Mouse (Mus musculus) lung, adult 2 months (tissue): ENCODE data around the gene Nadk2. TPM values are rescaled to one million over a fixed set of nuclear protein-coding genes. Genes with fewer than 3 reads are reported as not detected.

Experiments used
- DNase-seq: peaks from one replicate; pipeline ENCODE4 v3.0.0; 2022
- H3K4me1 ChIP-seq: fragments of 200-500 bp; 2 replicates; pipeline ENCODE4 v1.6.1; 2011; ENCODE audit warnings: low read length; ENCODE audit not compliant: control insufficient read depth, insufficient read depth
- H3K4me3 ChIP-seq: fragments of 200-500 bp; replicated peaks from 2 replicates; pipeline ENCODE3; 2011; ENCODE audit warnings: low read depth, mild to moderate bottlenecking, control low read depth, low read length; ENCODE audit errors: extremely low read depth
- CTCF ChIP-seq: fragments of 200-500 bp; IDR thresholded peaks from 2 replicates; pipeline ENCODE4 v1.5.1; 2011; ENCODE audit warnings: mild to moderate bottlenecking, low read length, control low read depth; ENCODE audit not compliant: insufficient read depth
- POLR2A ChIP-seq: fragments of 200-500 bp; IDR thresholded peaks from 2 replicates; pipeline ENCODE4 v1.6.1; 2011; ENCODE audit warnings: low read depth, mild to moderate bottlenecking, control low read depth, low read length, borderline replicate concordance; ENCODE audit errors: extremely low read depth
- WGBS: fragments of 180-500 bp; shearing (Covaris S2); methylation state at CpG from one replicate; pipeline ENCODE4 v1.1.7; 2018; 5-methylcytosine and 5-hydroxymethylcytosine counted together
- polyA plus RNA-seq: library from polyadenylated mRNA; depleted of rRNA; stranded (reverse); fragments of >200 nt; gene quantifications from 2 replicates; pipeline ENCODE4 v1.2.3, GENCODE M21; 2012

The Nadk2 gene
- polyA plus RNA-seq, 1 experiment: 12.0 TPM

- Histone ChIP-seq H3K4me1 (no peaks in the 10 kb centered on the region), H3K4me3 (no peak overlapping the region)
- TF ChIP-seq CTCF (no peak), POLR2A (no peak)
- no peak for DNase-seq
- 76% methylated on average over 13 of the region's 13 CpGs for WGBS
Observed at GRCm38 (mm10) chr15:9106303-9107074, 35.4 kb downstream of the Nadk2 start.

DNA sequence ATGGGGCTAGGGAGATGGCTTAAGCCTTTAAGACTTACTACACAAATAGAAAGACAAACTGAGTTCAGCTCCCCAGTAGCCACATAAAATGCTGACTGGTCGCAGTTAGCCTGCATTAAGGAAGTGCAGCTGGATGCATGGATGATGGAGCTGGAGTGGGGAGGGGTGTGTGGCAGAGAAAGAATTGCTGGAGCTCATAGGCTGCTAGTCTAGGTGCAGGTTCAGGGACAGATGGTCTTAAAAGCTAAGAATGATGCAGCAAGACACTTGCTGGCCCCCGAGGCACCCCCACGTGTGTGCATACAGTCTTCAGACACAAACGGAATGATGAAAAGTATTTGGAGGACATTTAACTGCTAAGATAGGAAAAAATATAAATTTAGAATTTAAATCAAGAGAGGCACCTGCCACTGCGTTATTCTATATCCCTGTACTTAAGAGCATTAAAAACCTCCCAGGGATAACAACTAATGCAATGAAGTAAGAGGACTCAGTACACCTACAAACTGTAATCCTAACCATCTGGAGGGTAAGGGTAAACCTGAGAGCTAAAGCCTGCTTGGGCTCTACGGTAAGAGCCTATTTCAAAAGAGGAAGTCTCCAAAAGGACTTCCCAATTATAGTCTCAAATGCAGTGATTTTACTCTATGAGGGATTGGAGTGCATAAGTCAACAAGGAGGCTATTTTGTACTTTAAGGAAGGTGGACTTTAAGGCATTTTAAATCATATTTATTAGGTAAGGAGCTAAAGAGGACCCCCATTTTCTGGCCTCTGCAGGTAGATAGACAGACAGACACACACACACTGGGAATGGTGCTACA is 39.7 kb downstream of the Nadk2 start:
- 74% methylated on average over 6 of the region's 6 CpGs for WGBS
- Histone ChIP-seq H3K4me1 (no peaks in the 10 kb centered on the region), H3K4me3 (no peak overlapping the region)
- DNase-seq: no peak
- TF ChIP-seq POLR2A (no peak), CTCF (no peak)

GRCm38 (mm10) chr15:9111648-9112047 is 40.6 kb downstream of the Nadk2 start:
- Histone ChIP-seq H3K4me1 (no peaks in the 10 kb centered on the region), H3K4me3 (no peak overlapping the region)
- 69% methylated on average over 3 of the region's 3 CpGs for WGBS
- no peak for DNase-seq
- no peak for TF ChIP-seq CTCF
- no peak for TF ChIP-seq POLR2A

DNA sequence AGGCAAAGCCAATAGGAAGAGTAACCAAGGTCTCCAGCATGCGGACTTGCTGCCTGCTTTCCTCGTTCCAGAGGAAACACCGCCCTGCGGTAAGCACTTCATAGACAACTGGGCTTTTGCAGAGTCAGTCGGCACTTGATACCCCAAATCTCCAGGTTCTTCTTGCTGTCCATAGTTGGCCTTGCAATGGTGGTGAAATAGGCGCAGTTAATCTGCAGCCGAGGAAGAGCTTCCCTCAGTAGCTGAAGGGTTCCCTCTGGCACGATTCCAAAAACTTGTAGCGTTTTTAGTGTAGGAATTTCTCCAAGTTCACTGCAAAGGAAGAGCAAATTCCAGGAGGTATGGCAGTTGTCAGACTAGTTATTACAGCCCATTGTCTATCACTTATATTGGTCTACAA is 42.5 kb downstream of the Nadk2 start:
- TF ChIP-seq POLR2A (no peak), CTCF (no peak)
- no peak for DNase-seq
- no peaks in the 10 kb centered on the region for H3K4me1 ChIP-seq
- WGBS: 60% methylated on average over 9 of the region's 9 CpGs
- H3K4me3 ChIP-seq: no peak overlapping the region

- Histone ChIP-seq H3K4me1 (no peaks in the 10 kb centered on the region), H3K4me3 (no peak overlapping the region)
- TF ChIP-seq POLR2A (no peak), CTCF (no peak)
- DNase-seq: no peak
- 81% methylated on average over 4 of the region's 4 CpGs for WGBS
Observed at GRCm38 (mm10) chr15:9114131-9114530, 43.1 kb downstream of the Nadk2 start.

DNA sequence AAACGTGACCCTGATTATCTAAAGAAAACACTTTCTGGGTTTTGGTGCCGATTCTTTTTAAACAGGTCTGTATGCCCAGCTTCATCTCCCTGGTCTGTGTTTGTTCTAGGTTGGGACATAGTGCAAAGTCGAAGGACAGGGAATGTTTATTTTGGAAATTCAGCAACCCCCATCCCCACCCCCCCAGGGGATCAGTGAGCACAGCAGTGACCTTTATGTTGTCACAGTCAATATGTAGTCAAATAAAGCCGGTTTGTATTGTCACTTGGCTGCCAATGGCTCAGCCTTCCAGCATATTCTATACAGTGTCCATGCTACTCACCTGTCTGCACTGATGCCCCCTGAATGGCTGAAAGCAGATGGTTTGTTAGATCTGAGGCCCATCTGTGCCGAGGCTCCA is 43.5 kb downstream of the Nadk2 start:
- Histone ChIP-seq H3K4me1 (no peaks in the 10 kb centered on the region), H3K4me3 (no peak overlapping the region)
- TF ChIP-seq CTCF (no peak), POLR2A (no peak)
- 44% methylated on average over 5 of the region's 5 CpGs for WGBS
- DNase-seq: no peak

- no peak overlapping the region for H3K4me3 ChIP-seq
- TF ChIP-seq POLR2A: no peak
- no peak for TF ChIP-seq CTCF
- no peak for DNase-seq
- H3K4me1 ChIP-seq: no peaks in the 10 kb centered on the region
- 94% methylated on average over 4 of the region's 4 CpGs for WGBS
Observed at GRCm38 (mm10) chr15:9118852-9119251, 47.8 kb downstream of the Nadk2 start.

DNA sequence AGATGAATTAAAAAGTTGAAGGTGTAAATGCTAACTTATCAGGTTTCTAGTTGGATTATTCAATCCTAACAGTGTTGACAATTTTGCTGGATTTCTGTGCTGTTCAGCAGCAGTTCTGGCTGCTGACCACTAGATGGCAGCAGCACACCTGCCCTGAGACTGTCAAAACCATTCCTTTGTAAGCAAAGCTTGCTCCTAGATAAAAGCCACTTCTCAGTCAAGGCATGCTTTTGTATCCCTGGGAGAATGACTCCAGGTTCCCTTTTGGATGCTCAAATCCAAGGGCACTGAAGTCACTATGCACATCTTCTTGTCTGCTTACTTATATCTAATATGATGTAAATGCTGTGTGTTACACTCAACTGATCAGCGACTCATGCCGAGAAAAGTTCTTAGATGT is 49.0 kb downstream of the Nadk2 start:
- H3K4me3 ChIP-seq: no peak overlapping the region
- peak; percentile 39 for DNase-seq
- H3K4me1 ChIP-seq: no peaks in the 10 kb centered on the region
- WGBS: 93% methylated on average over 2 of the region's 2 CpGs
- TF ChIP-seq POLR2A (no peak), CTCF (peak; percentile 99)

GRCm38 (mm10) chr15:9122989-9123388 is 51.9 kb downstream of the Nadk2 start:
- DNase-seq: no peak
- no peak for TF ChIP-seq CTCF
- TF ChIP-seq POLR2A: no peak
- Histone ChIP-seq H3K4me3 (no peak overlapping the region), H3K4me1 (no peaks in the 10 kb centered on the region; the same call in 1 of the 2 replicates)
- WGBS: 77% methylated on average over 4 of the region's 4 CpGs
